Mouse (Mus musculus) gastrocnemius, adult 2 months (tissue): ENCODE results near the gene Chst15. TPM values are rescaled to one million over a fixed set of nuclear protein-coding genes. Genes with fewer than 3 reads are reported as not detected.

Experiments used
- DNase-seq: peaks from one replicate; pipeline ENCODE4 v3.0.0; 2022
- H3K27ac ChIP-seq: fragments of 200-600 bp; 2 replicates; pipeline ENCODE4 v1.8.1; 2022; ENCODE audit warnings: mild to moderate bottlenecking
- H3K4me3 ChIP-seq: fragments of 200-600 bp; 2 replicates; pipeline ENCODE4 v1.8.1; 2022; ENCODE audit warnings: mild to moderate bottlenecking, moderate library complexity
- CTCF ChIP-seq: fragments of 200-600 bp; IDR thresholded peaks from 2 replicates; pipeline ENCODE4 v1.8.1; 2022; ENCODE audit warnings: antibody characterized with exemption, mild to moderate bottlenecking, moderate library complexity
- intact Hi-C: fragments of 180-260 bp; cut with DNase I; formaldehyde crosslinking; loops from one replicate; pipeline ENCODE4 v1.15.1; 2025
- total RNA-seq, 2 experiments: library from RNA; stranded (reverse); gene quantifications; 2 replicates each; pipeline ENCODE4 v1.2.3; 2021

The Chst15 gene
- total RNA-seq, 2 experiments from 2014 or later = 2.6 to 3.0 TPM

- intact Hi-C loops = no loop called here
- no peak for TF ChIP-seq CTCF
Observed at GRCm38 (mm10) chr7:132347273-132348045, 30.4 kb upstream of the Chst15 start.

GRCm38 (mm10) chr7:132345526-132346070, 28.6 kb upstream of the Chst15 start:
- intact Hi-C loops = no loop called here
- TF ChIP-seq CTCF = no peak
- no peak for DNase-seq
- no peak overlapping the region for H3K27ac ChIP-seq
- no peak overlapping the region for H3K4me3 ChIP-seq

More at GRCm38 (mm10) chr7:132347273-132348045, 30.4 kb upstream of the Chst15 start:
- DNase-seq = no peak
- H3K4me3 ChIP-seq = no peak overlapping the region
- H3K27ac ChIP-seq = peak overlapping the region; percentile 59; the same call in 1 of the 2 replicates

- Histone ChIP-seq H3K27ac (no peak overlapping the region), H3K4me3 (no peak overlapping the region)
- no peak for DNase-seq
- no peak for TF ChIP-seq CTCF
- intact Hi-C loops = no loop called here
Observed at GRCm38 (mm10) chr7:132344606-132345005, 27.6 kb upstream of the Chst15 start.

GRCm38 (mm10) chr7:132343900-132344299, 26.9 kb upstream of the Chst15 start:
- Histone ChIP-seq H3K4me3 (no peak overlapping the region), H3K27ac (no peak overlapping the region)
- intact Hi-C loops = no loop called here
- no peak for DNase-seq
- TF ChIP-seq CTCF = no peak

GRCm38 (mm10) chr7:132343146-132343545, 26.1 kb upstream of the Chst15 start:
- intact Hi-C loops = no loop called here
- no peak overlapping the region for H3K4me3 ChIP-seq
- no peak for DNase-seq
- TF ChIP-seq CTCF = no peak
- H3K27ac ChIP-seq = no peak overlapping the region

GRCm38 (mm10) chr7:132339041-132339839, 22.2 kb upstream of the Chst15 start:
- DNase-seq = no peak
- Histone ChIP-seq H3K4me3 (no peak overlapping the region), H3K27ac (peak overlapping the region; percentile 71)
- TF ChIP-seq CTCF = no peak
- intact Hi-C loops = no loop called here

- no peak for DNase-seq
- intact Hi-C loops = no loop called here
- Histone ChIP-seq H3K4me3 (no peak overlapping the region), H3K27ac (peak overlapping the region; percentile 71)
- TF ChIP-seq CTCF = no peak
Observed at GRCm38 (mm10) chr7:132338350-132338749, 21.3 kb upstream of the Chst15 start.

- H3K4me3 ChIP-seq = no peak overlapping the region
- TF ChIP-seq CTCF = no peak
- H3K27ac ChIP-seq = peak overlapping the region; percentile 70
- DNase-seq = no peak
- intact Hi-C loops = no loop called here
Observed at GRCm38 (mm10) chr7:132337268-132337917, 20.4 kb upstream of the Chst15 start.

- Histone ChIP-seq H3K27ac (peak overlapping the region; percentile 70; the same call in 1 of the 2 replicates), H3K4me3 (no peak overlapping the region)
- TF ChIP-seq CTCF = no peak
- DNase-seq = no peak
- intact Hi-C loops = no loop called here
Observed at GRCm38 (mm10) chr7:132336781-132337180, 19.8 kb upstream of the Chst15 start.

- Histone ChIP-seq H3K27ac (no peak overlapping the region), H3K4me3 (no peak overlapping the region)
- intact Hi-C loops = no loop called here
- no peak for TF ChIP-seq CTCF
- DNase-seq = no peak
Observed at GRCm38 (mm10) chr7:132335367-132335766, 18.3 kb upstream of the Chst15 start.

GRCm38 (mm10) chr7:132333078-132333477, 16.1 kb upstream of the Chst15 start:
- TF ChIP-seq CTCF = no peak
- Histone ChIP-seq H3K4me3 (no peak overlapping the region), H3K27ac (no peak overlapping the region)
- no peak for DNase-seq
- intact Hi-C loops = no loop called here

GRCm38 (mm10) chr7:132332176-132332575, 15.1 kb upstream of the Chst15 start:
- no peak for TF ChIP-seq CTCF
- no peak for DNase-seq
- intact Hi-C loops = no loop called here
- no peak overlapping the region for H3K27ac ChIP-seq
- H3K4me3 ChIP-seq = no peak overlapping the region
